Mouse (Mus musculus): ENCODE data around the gene Tmem255a.
"Not testable (repeated sequence)": the region's sequence is repeated elsewhere in the genome, so short reads cannot be mapped to it uniquely, and the experiment has no call there.

Gene Tmem255a

DNA sequence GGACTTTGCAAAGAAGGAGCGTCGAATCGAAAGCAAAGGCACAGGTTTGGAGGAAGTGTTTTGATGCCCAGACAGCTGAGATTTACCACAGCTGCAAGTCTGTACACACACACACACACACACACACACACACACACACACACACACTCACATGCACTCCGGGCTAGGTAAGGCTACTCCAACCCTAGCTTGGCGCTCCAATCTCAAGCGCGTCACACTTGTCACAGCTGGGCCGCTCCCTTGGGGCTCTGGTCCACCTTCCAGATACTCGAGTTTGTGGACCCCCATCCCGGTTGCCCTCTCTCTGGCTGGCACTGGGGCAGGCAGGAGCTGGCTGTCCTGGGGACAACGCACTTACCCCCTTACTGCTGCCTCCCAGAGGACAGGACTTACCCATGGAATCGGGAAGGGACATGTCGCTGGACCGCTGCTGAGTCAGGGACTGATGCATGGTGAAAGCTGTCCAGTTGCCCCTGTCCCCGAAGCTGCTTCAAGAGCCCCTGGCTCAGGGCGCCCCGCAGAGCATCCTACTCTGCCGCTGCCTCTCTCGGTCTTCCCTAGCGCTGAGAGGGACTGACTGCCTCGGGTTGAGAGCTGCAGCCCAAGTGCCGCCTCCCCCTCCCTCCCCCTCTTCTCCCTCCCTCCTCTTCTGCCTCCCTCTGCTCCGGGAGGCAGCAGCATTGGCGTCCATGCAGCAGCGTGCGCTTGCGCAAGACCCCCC lies at the start of gene Tmem255a:
TSS of gene Tmem255a (minus strand) at position 589 of the 721 bp plus-strand sequence.
- CTCF ChIA-PET = interaction anchor here (0.6 kb wide), 1 partner anchor 66 kb away, joined by 4 read pairs; no protein-coding TSS in a partner anchor

DNA sequence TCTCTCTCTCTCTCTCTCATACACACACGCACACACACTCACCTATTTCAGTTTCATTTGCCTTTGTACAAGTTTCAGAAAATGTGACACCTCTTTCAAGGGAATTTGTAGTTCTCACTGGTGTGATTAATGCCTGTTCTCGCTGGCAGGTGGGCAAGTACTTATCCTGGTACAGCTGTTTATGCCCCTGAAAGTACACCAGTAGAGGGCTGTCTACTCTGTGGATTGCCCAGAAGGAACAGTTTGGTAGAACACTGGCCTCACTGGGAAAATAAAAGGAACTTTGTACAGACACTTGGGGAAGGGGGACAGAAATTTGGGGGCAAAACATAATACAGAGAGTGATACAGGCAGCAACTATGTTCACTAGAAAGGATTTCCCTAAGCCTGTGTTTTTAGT lies 7.4 kb upstream of the Tmem255a start:
- CTCF ChIA-PET = no interaction called here

DNA sequence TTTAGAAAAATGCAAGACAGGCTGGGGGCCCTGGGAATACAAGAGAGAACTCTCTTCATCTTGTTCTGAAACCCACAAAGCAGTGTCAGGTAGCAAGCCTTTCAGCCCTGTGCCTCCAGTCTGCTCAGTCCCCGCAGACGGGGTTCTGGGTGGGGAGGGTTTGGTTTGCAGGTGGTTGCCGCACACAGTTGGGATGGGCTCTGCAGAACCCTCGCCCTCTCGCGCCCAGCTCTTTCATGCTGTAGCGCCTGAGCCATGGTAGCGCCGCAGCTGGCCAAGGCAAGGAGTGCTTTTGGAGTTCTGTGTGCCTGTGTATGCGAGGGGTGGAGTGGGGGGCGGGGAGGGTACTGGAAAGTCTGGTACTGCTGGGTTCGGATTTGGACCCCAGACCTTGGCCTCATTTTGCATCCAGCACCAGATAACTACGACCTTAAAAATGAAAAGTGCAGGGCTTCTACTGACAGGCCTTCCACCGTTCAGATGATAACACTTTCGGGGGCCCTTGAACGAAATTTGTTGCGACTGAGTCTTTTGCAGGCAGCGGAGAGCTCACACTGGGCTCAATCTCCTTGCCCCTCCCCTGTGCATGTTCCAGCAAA lies 1.8 kb downstream of the Tmem255a start:
- CTCF ChIA-PET = interaction anchor here (0.6 kb wide), 1 partner anchor 16 kb away, joined by 4 read pairs; no protein-coding TSS in a partner anchor

DNA sequence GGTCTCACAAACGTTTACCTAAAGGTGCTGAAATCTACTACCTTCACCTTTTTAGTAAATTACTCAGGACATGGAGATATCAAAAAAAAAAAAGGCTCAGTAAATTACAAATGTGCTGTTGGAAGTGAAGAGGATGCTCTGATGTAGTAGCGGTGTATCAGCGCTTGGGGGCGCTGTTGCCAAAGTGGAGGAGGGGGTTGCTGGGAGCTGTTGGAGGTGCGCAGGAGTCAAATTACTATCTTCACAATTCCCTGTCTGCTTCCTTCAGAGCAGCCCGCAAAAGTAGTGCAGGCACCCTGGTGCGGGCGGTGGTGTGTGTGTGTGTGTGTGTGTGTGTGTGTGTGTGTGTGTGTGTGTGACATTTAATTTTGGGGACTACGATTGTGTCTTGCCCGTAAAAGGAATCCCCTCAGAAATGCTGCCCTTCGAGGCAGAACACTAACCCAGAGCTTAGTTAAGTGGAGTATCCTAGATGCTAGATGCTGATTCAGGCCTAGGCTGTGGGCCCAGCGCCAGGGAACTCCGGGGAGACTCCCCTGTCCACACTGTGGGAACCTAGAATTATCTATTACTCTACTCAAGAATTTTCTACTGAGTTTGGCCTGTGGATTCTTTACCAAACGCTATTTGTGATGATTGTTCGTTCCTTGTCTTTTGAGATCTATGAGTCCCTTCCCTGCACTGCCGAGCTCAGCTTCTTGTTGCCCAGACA lies 2.4 kb downstream of the Tmem255a start:
- CTCF ChIA-PET = interaction anchor here (0.6 kb wide), 1 partner anchor 15 kb away, joined by 4 read pairs; no protein-coding TSS in a partner anchor

DNA sequence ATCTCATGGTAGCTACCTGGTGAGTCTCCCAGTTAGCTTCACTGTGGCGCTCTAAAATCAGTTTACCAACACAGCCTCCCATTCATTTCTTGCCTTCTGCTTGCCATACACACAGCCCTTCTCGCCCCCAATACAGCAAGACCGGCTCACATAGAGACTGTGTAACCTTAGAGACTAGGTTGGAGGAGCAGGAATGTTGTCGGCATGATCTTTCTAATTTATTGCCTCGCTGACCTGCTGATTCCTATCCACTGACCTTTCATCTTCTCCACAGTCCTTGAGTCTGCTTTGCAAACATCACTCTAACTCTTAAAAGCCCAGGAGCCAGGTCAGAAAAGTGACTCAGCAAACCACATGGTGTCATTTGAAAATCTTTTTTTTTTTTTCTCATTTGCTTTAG lies 4.6 kb downstream of the Tmem255a start:
- CTCF ChIA-PET = no interaction called here

DNA sequence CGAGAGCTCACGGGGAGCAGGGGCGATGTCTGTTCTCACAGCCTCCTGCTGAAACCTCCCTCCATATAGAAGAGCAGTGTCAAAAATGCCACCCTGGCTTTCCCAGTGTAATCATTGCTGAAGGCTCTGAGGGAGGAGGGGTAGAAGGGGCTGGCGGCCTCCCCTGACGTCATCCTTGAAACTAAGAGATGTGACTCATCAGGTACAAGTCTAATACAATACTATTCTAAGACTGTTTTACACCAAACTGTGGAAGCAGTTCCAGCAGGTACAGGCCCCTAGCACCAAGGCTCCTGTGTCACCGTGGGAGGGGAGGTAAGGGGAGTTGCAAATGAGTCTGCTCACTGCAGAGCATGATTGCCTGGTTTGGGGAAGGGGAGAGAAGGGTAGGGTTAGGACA lies 5.1 kb downstream of the Tmem255a start:
- CTCF ChIA-PET = no interaction called here

DNA sequence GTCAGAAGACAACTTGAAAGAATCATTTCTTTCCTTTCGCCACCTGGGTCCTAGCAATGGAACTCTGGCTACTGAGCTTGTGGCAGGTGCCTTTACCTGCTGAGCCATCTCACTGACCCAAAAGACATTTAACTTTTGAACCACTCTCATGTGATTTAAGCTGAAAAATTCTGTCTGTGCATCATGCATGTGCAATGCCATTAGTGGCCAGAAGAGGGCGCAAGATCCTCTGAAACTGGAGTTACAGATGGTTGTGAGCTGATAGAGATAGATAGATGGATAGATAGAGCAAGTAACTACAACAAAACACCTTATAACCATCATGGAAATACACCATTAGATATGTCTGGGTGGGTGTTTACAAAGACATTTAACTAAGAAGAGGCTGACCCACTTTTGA lies 14.5 kb downstream of the Tmem255a start:
- CTCF ChIA-PET = no interaction called here

DNA sequence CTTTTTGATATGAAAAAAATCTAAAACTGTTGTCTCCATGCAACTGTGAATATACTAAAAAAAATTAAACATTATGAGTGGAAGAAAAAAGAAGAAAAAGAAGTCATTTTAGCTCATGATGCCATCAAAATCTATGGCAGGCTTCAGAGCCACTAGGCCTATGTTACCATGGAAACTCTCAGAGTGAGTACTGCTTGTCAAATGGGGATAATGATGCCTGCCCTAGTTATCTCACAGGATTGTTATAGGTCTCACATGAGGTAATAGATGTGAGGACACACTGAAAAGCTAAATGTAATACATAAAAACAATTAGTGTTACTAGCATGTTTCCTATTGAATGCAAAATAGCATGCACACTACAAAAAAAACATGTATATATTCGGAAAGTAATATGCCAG lies 22.4 kb downstream of the Tmem255a start:
- CTCF ChIA-PET = no interaction called here

DNA sequence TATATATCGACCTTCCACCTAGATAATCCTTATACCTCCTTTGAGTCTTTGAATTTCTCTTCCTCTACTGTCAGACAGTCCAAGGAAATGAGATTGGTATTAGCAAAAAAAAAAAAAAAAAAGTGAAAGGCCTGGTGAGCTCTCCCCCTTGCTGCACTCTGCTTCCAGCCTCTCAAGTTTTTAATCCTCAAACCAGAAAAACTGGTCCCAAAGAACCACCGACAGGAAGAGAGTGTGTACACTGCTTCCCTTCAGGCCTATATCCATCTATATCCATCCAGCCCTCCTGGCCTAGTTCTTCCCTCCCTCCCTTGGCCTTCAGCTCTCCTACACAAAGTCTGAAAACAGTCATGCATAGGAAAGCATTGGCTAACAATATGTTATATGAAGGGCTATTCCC lies 29.5 kb downstream of the Tmem255a start:
- CTCF ChIA-PET = no interaction called here

DNA sequence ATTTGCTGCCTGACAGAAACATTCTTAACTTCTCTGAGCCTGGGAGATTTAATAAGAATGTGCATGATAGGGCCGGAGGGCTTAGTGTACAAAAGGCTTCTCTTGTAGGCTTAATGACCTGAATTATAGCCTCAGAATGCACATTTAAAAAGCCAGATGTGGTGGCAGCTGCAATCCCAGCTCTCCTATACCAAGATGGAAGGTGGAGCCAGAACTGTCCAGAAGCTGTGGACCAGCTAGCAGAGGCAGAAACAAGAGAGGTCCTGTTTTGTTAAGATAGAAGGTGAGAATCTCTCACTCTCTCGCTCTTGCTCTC lies 34.6 kb downstream of the Tmem255a start:
- CTCF ChIA-PET = no interaction called here

DNA sequence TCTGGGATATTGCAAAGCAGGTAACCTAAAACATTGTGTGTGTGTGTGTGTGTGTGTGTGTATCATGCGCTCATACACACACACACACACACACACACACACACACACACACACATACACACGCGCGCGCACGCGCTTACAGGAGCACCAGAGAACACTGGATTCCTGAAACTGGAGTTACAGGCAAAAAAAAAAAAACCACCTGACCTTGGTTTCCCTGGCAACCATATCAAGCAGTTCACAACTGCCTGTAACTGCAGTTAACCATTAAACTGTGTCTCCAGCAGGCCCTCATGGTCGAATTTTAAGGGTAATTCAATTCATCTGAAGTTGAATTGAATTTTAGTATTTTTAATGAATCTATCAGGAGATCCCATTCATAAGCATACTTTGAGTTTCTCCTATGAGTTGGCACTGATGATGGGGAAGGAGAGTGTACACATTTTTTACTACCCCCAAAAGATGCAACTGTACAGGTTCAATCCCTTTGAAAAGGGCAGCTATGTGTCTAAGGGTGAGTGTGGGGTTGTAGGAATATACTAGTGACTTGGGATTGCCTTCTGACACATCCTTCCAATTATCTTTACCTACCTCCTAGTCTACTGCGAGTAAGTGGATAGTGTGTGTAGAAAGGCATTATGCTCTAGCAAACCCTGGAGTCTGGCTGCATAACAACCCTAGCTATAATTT lies 35.1 kb downstream of the Tmem255a start:
- CTCF ChIA-PET = no interaction called here

DNA sequence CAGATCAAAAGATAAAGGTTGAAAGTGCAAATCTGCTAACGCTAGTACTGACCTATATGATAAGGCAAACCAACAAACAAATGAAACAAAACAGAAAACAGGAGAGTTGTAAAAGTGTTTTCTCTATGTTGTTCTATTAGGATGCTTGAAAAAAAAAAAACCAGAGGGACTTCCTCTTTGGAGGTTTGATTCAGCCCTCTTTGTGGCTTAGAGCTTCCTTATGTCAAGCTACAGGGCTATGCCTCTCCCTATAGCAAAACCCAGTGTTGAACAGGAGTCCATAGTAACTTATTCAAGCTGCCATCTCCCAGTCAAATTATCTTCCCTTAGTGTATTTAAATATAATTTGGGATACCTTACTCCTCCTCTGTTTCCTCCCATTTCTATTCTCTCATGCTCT lies 44.8 kb downstream of the Tmem255a start:
- CTCF ChIA-PET = interaction anchor here (0.6 kb wide), 1 partner anchor 13 kb away, joined by 7 read pairs; no protein-coding TSS in a partner anchor

DNA sequence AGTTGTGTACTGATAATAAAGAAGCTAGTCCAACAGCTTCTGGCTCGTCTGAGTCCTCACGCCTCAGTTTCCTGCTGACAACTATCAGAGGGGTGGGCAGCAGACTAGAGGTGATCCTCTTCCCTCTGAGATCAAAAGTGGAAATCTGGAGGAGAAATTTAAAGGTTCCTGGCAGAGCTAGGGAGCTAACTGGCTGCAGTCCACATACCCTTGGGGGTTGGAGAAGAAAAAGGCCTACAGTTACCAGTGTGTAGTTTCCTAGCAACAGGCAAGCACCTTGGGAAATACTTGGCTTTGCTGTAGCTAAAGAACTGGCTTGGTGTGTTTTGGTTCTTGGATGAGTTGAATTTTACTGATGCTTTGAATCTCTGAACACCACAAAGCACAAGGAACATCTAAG lies 50.4 kb downstream of the Tmem255a start:
- CTCF ChIA-PET = no interaction called here

DNA sequence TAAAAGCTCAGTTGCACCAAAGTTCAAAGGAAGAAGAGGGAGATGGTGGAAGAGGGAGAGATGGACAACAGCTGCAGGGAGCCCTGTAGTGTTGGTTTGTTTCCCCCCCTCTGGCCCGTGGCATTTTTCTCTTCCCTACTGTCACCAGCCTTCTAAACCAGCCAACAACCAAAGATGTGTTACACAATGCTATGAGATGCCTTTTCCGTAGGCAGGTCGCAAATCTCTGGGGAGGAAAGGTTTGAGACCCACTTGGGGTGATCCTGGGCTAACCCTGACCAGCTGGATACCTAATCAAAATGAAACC lies 61.8 kb downstream of the Tmem255a start:
- CTCF ChIA-PET = interaction anchor here (0.6 kb wide), 1 partner anchor 283 kb away, joined by 4 read pairs; no protein-coding TSS in a partner anchor

DNA sequence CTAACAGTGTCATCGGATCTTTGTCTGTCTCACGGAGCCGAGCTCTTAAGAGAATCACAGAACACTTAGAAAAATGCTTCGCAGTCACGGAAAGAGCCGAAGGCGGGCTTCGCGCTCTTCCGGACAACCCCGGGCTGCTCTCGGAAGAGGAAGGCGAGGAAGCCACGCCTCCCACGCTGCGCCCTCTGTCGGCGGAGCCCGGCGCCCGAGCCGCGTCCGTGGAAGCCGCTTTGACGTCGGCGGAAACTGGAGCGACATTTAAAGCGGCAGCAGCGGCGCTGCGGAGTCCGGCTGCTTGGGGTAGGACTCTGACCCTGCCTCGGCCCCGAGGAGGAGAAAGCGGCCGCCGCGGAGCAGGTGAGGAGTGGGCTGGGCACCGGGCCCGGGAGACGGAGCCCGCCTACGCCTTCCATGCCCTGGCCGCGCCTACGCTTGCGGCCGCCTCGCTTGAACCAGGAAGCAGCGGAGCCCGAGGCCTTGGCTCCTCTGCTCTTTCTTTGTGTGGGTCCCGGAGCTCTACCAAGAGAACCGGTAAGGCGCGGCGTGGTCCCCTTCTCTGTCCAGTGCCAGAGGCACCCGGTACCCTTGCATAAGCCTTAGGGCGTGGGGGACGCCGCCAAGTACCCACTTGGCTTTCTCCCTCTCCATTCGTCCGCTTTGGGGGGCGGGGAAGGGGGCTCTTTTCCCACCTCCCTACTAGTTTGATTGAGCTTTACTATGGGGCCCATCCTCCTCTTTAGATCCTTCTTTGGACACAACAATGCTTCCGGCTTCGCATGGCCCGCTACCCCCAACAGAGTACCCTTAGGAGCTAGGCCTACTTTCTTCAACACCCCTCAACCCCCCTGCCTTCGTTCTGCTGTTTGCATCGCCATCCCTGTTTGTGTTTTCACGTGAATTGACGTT lies 62.4 kb downstream of the Tmem255a start, which contains the start of gene Zbtb33:
TSS of gene Zbtb33 (plus strand) at position 242 of the 906 bp plus-strand sequence.
- CTCF ChIA-PET = interaction anchor here (0.6 kb wide), 1 partner anchor 283 kb away, joined by 4 read pairs; no protein-coding TSS in a partner anchor

DNA sequence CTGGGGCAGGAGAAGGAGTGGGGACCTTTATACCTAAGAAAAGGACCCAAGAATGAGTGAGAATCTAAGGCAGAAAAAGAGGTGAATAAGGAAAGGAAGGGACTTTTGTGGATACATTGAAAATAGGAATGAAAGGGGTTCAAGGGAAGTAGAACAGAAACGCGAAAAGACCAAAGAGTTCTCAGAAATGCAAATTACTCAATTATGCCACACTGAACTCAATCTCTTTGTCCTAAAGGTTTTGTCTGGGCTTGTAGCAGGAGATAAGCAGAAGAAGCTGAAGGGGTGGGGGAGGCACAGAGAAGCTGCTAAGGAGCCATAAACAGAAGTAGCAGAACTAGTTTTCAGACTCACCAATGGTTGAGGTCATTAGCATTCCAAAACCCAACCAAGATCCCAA lies 66.7 kb downstream of the Tmem255a start:
- CTCF ChIA-PET = no interaction called here

DNA sequence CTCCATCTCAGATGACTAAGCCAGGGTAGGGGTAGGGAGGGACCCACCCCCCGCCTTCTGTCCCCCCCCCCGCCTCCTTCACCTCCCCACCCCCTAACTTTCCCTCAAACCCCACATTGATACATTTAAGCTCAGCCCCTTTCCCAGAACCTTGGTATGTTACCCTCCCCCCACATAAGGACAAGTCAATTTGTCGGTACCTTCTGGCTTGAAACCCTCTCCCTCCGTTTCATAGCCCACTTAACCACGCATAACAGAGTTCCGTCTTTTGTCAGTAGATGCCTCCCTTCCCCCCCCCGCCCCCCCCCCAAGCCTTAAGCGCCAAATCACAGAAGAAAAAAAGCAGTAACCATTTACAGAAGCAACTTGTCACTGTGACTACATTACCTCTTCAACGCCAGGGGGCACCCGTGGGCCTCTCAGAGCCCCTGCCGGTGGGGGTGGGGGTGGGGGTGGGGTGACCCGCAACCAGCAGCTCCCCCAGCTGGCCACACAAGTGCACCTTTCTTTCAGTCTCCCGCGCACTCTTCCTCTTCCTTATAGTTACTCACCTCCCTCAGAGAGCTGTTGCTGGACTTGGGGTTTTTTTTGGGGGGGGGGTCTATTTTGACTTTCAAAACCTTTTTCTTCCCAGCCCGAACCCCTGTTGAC lies 70.5 kb downstream of the Tmem255a start:
- CTCF ChIA-PET = interaction anchor here (0.7 to 0.9 kb wide), 3 partner anchors 55 to 260 kb away, joined by 3 to 6 read pairs (median 3); no protein-coding TSS in a partner anchor

DNA sequence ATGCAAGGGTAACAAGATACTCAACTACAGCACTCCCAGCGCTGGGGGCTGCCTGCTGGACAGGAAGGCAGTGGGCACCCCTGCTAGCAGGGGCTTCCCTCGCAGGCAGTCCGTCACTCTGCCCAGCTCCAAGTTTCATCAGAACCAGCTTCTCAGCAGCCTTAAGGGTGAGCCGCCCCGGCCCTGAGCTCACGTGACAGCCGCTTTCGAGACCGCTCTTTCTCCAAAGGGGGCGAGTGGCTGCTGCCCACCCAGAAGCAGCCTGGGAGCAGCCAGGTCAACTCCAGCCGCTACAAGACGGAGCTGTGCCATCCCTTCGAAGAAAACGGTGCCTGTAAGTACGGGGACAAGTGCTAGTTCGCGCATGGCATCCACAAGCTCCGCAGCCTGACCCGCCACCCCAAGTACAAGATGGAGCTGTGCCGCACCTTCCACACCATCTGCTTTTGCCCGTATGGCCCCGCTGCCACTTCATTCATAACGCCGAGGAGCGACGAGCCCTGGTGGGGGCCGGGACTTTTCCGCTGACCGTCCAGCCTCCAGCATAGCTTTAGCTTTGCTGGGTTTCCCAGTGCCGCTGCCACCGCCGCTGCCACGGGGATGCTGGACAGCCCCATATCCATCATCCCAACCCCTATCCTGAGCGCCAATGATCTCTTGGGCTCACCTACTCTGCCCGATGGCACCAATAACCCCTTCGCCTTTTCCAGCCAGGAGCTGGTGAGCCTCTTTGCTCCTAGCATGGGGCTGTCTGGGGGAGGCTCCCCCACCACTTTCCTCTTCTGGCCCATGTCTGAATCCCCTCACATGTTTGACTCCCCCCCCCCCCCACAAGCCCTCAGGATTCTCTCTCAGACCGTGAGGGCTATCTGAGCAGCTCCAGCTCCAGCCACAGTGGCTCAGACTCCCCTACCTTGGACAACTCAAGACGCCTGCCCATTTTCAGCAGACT lies 71.3 kb downstream of the Tmem255a start:
- CTCF ChIA-PET = interaction anchor here (0.8 to 0.9 kb wide), 2 partner anchors 257 to 261 kb away, joined by 3 to 6 read pairs; no protein-coding TSS in a partner anchor

DNA sequence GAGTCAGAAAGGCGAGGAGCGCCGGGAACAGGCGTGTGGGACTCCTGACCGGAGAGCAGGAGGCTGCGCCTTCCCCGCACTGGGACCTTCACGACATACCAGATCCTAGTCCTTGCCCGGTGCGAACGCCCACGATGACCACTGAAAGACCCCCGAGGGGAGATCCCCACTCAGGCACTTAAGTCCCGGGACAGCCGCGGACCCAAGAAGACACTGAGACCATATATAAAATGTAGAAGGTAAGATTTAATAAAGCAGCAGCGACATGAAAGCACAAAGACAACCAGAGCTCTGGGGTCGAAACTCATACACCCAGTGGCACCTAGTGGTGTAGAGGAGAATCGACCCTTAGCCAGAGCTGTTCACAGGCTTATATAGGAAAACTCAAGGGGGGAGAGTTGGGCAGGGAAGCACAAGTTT lies 72.3 kb downstream of the Tmem255a start:
- CTCF ChIA-PET = not testable (repeated sequence)

Measured in spleen, embryonic (tissue).